Mouse (Mus musculus) erythroblast, adult 5-6 weeks (primary cell): ENCODE results near the gene Cacna2d2. TPM values are rescaled to one million over a fixed set of nuclear protein-coding genes. Genes with fewer than 3 reads are reported as not detected.

Source experiments
- ATAC-seq: replicated peaks from 2 replicates; pipeline ENCODE4 v1.8.0; 2016; ENCODE audit warnings: moderate number of reproducible peaks, mild to moderate bottlenecking, moderate TSS enrichment, inconsistent platforms; ENCODE audit not compliant: poor library complexity, low FRiP score, severe bottlenecking
- total RNA-seq, 2 experiments: library from RNA; stranded (forward) in 1 of 2; stranded (reverse) in 1 of 2; fragments of 150-400 nt in 1 of 2; fragments of 200-764, 138-1000 nt in 1 of 2; gene quantifications; 2 replicates each; pipeline versions ENCODE4 v1.2.3 to v1.2.4; 2015 to 2017; ENCODE audit warnings: low replicate concordance in 2 of 2

Gene Cacna2d2
- total RNA-seq, 2 experiments from 2014 or later = not detected

- no peak for ATAC-seq
These were observed 52.6 kb downstream of the Cacna2d2 start for GRCm38 (mm10) chr9:107451891-107452521.

GRCm38 (mm10) chr9:107452552-107452951, 53.1 kb downstream of the Cacna2d2 start:
- ATAC-seq = no peak; the same call in 1 of the 2 replicates

GRCm38 (mm10) chr9:107453151-107453550, 53.7 kb downstream of the Cacna2d2 start:
- ATAC-seq = no peak

GRCm38 (mm10) chr9:107456667-107457066, 57.3 kb downstream of the Cacna2d2 start:
- ATAC-seq = no peak

- no peak for ATAC-seq
These were observed 63.5 kb downstream of the Cacna2d2 start for GRCm38 (mm10) chr9:107462907-107463306.

- ATAC-seq = peak; percentile 70
These were observed 64.1 kb downstream of the Cacna2d2 start for GRCm38 (mm10) chr9:107463509-107463908.

- no peak for ATAC-seq
These were observed 64.7 kb downstream of the Cacna2d2 start for GRCm38 (mm10) chr9:107464130-107464529.

- ATAC-seq = no peak
These were observed 66.2 kb downstream of the Cacna2d2 start for GRCm38 (mm10) chr9:107465657-107466056.

- no peak for ATAC-seq
These were observed 69.9 kb downstream of the Cacna2d2 start for GRCm38 (mm10) chr9:107469213-107469795.

GRCm38 (mm10) chr9:107470427-107470826, 71.0 kb downstream of the Cacna2d2 start:
- no peak for ATAC-seq

GRCm38 (mm10) chr9:107474016-107474415, 74.6 kb downstream of the Cacna2d2 start:
- ATAC-seq = no peak

- ATAC-seq = no peak
These were observed 79.6 kb downstream of the Cacna2d2 start for GRCm38 (mm10) chr9:107478979-107479378.

GRCm38 (mm10) chr9:107479593-107479992, 80.2 kb downstream of the Cacna2d2 start:
- ATAC-seq = no peak

GRCm38 (mm10) chr9:107480477-107481069, 81.2 kb downstream of the Cacna2d2 start:
- no peak for ATAC-seq

- ATAC-seq = no peak
These were observed 81.9 kb downstream of the Cacna2d2 start for GRCm38 (mm10) chr9:107481340-107481739.

GRCm38 (mm10) chr9:107482004-107482403, 82.6 kb downstream of the Cacna2d2 start:
- ATAC-seq = no peak

GRCm38 (mm10) chr9:107482770-107483169, 83.4 kb downstream of the Cacna2d2 start:
- no peak for ATAC-seq

GRCm38 (mm10) chr9:107483714-107484113, 84.3 kb downstream of the Cacna2d2 start:
- ATAC-seq = no peak

- ATAC-seq = no peak
These were observed 84.9 kb downstream of the Cacna2d2 start for GRCm38 (mm10) chr9:107484302-107484701.

- ATAC-seq = no peak
These were observed 85.4 kb downstream of the Cacna2d2 start for GRCm38 (mm10) chr9:107484766-107485165.

GRCm38 (mm10) chr9:107486086-107486485, 86.7 kb downstream of the Cacna2d2 start:
- ATAC-seq = no peak
